Mouse (Mus musculus): ENCODE measurements around the gene Rest. TPM values are rescaled to one million over a fixed set of nuclear protein-coding genes. Genes with fewer than 3 reads are reported as not detected.
A peak's percentile ranks its signal among the peaks of the same experiment; 100 is the strongest.

Gene Rest
- polyA plus RNA-seq, 1 experiment from 2014 or later, result 39.2 TPM

- Histone ChIP-seq H3K9me3 (replicated peaks) (no peaks in the 10 kb centered on the region), H3K36me3 (no peaks in the 10 kb centered on the region), H3K9ac (no peak overlapping the region), H3K27me3 (no peaks in the 10 kb centered on the region), H3K4me2 (no peak overlapping the region), H3K27ac (no peak overlapping the region), H3K4me1 (peaks cover 13% of the 10 kb centered on the region), H3K4me3 (replicated peaks) (no peak overlapping the region)
- WGBS, result 75% methylated on average over 9 of the region's 9 CpGs
- no peak for ATAC-seq (replicated peaks; ENCODE audit: low FRiP score)
Measured at GRCm38 (mm10) chr5:77250083-77250482, 15.2 kb upstream of the Rest start.

- Histone ChIP-seq H3K9me3 (replicated peaks) (no peaks in the 10 kb centered on the region), H3K4me2 (no peak overlapping the region), H3K36me3 (no peaks in the 10 kb centered on the region), H3K4me1 (no peaks in the 10 kb centered on the region), H3K27ac (no peak overlapping the region), H3K27me3 (no peaks in the 10 kb centered on the region), H3K9ac (no peak overlapping the region), H3K4me3 (replicated peaks) (no peak overlapping the region)
- 38% methylated on average over 5 of the region's 5 CpGs for WGBS
- no peak for ATAC-seq (replicated peaks; ENCODE audit: low FRiP score)
Measured at GRCm38 (mm10) chr5:77251656-77252055, 13.6 kb upstream of the Rest start.

GRCm38 (mm10) chr5:77252115-77252827, 13.0 kb upstream of the Rest start:
- WGBS, result 61% methylated on average over 8 of the region's 8 CpGs
- no peaks in the 10 kb centered on the region for H3K36me3 ChIP-seq
- no peak overlapping the region for H3K27ac ChIP-seq
- no peaks in the 10 kb centered on the region for H3K4me1 ChIP-seq
- no peaks in the 10 kb centered on the region for H3K27me3 ChIP-seq
- no peaks in the 10 kb centered on the region for H3K9me3 ChIP-seq (replicated peaks)
- no peak for ATAC-seq (replicated peaks; ENCODE audit: low FRiP score)
- H3K9ac ChIP-seq, result no peak overlapping the region
- H3K4me3 ChIP-seq (replicated peaks), result no peak overlapping the region
- no peak overlapping the region for H3K4me2 ChIP-seq

DNA sequence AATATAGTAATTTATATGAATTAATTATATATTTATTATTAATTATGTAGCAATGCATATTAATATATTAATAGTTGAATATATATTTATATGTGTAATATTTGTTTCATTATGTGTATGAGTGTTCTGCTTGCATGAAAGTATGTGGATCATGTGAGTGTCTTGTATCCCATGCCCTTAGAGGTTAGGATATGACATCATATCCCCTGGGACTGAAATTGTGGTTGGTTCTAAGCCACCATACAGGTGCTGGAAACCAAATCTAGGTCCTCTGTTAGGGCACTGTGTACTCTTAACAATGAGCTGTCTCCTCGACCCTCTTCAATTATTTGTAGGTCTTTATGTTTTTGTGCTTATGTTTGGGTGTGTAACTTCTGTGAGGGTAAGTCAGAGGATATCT, 12.1 kb upstream of the Rest start:
- no peak for ATAC-seq (replicated peaks; ENCODE audit: low FRiP score)
- 86% methylated on average over 1 of the region's 1 CpGs for WGBS
- Histone ChIP-seq H3K4me2 (no peak overlapping the region), H3K27ac (no peak overlapping the region), H3K27me3 (no peaks in the 10 kb centered on the region), H3K4me3 (replicated peaks) (no peak overlapping the region), H3K4me1 (no peaks in the 10 kb centered on the region), H3K9ac (no peak overlapping the region), H3K36me3 (no peaks in the 10 kb centered on the region), H3K9me3 (replicated peaks) (no peaks in the 10 kb centered on the region)

DNA sequence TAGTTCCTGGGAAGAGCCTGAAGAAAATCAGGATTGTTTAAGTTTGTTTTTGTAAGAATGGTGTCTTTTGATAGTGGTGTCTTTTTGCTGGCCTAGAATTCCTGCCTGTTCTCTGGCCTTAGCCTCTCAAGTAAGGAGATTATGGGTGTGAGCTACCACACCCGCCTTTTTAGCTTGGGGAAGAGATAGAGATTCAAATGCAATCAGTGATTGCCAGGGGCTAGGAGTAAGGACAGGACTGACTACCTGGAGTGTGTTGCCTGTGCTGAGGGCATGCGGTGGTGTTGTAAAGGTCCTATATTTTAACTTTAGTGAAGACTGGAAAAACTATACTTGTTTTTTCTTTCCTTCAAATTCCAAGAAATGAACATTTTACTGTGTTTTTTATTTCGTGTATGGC, 10.9 kb upstream of the Rest start:
- ATAC-seq (replicated peaks; ENCODE audit: low FRiP score), result no peak
- no peak overlapping the region for H3K27ac ChIP-seq
- no peaks in the 10 kb centered on the region for H3K27me3 ChIP-seq
- WGBS, result 79% methylated on average over 3 of the region's 3 CpGs
- H3K36me3 ChIP-seq, result no peaks in the 10 kb centered on the region
- no peaks in the 10 kb centered on the region for H3K9me3 ChIP-seq (replicated peaks)
- no peak overlapping the region for H3K9ac ChIP-seq
- H3K4me2 ChIP-seq, result no peak overlapping the region
- H3K4me1 ChIP-seq, result no peaks in the 10 kb centered on the region
- H3K4me3 ChIP-seq (replicated peaks), result no peak overlapping the region

DNA sequence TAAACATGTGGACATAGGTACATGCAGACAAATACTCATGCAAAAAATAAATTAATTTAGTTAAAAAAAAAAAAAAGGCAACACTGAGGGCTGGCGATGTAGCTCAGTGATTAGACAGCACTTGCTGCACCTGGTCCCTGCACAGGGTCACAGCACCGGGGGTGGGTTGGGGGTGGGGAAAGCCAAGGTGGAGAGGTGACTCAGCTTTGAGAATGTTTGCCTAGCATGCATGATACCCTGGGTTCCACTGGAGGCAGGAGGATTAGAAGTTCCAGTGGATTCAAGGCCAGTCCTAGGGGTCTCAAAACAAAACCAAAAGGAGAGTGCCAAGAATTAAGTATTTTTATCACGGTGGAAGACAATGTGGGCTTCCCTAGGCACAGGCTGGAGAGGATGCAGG, 7.7 kb upstream of the Rest start:
- no peak overlapping the region for H3K4me3 ChIP-seq (replicated peaks)
- H3K4me2 ChIP-seq, result no peak overlapping the region
- no peaks in the 10 kb centered on the region for H3K36me3 ChIP-seq
- no peaks in the 10 kb centered on the region for H3K9me3 ChIP-seq (replicated peaks)
- ATAC-seq (replicated peaks; ENCODE audit: low FRiP score), result no peak; the same call in 1 of the 2 replicates
- no peak overlapping the region for H3K27ac ChIP-seq
- 0 out of 2 replicates have a peak, but pooled peaks cover 4% of the 10 kb centered on the region for H3K4me1 ChIP-seq
- 82% methylated on average over 3 of the region's 3 CpGs for WGBS
- H3K27me3 ChIP-seq, result no peaks in the 10 kb centered on the region
- no peak overlapping the region for H3K9ac ChIP-seq

GRCm38 (mm10) chr5:77259315-77259714, 6.0 kb upstream of the Rest start:
- Histone ChIP-seq H3K9me3 (replicated peaks) (no peaks in the 10 kb centered on the region), H3K27me3 (no peaks in the 10 kb centered on the region), H3K4me3 (replicated peaks) (no peak overlapping the region), H3K9ac (no peak overlapping the region), H3K36me3 (no peaks in the 10 kb centered on the region), H3K4me2 (no peak overlapping the region), H3K4me1 (0 out of 2 replicates have a peak, but pooled peaks cover 4% of the 10 kb centered on the region), H3K27ac (no peak overlapping the region)
- ATAC-seq (replicated peaks; ENCODE audit: low FRiP score), result no peak

DNA sequence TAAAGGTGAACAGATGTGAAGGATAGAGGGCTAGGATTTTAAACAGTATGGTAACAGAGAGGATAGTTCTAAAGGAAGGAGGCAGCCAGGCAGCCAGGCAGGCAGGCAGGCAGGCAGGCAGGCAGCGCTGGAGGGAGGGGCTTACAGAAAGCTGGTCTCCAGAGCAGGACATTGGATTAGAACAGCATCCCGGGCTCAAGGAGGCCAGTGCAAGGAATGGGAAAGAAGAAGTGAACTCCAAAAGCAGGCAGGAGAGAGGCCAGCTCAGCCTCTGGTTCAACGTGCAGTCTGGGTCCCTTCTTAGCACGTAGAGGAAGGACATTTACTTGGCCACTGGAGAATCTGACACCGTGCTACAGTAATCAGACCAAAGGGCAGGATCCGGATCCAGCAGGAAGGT, 5.2 kb upstream of the Rest start:
- peaks cover 9% of the 10 kb centered on the region for H3K4me1 ChIP-seq
- H3K27ac ChIP-seq, result no peak overlapping the region
- 34% methylated on average over 6 of the region's 6 CpGs for WGBS
- H3K9me3 ChIP-seq (replicated peaks), result no peaks in the 10 kb centered on the region
- no peak overlapping the region for H3K4me3 ChIP-seq (replicated peaks)
- no peaks in the 10 kb centered on the region for H3K36me3 ChIP-seq
- no peak overlapping the region for H3K4me2 ChIP-seq
- ATAC-seq (replicated peaks; ENCODE audit: low FRiP score), result no peak
- no peak overlapping the region for H3K9ac ChIP-seq
- H3K27me3 ChIP-seq, result no peaks in the 10 kb centered on the region

DNA sequence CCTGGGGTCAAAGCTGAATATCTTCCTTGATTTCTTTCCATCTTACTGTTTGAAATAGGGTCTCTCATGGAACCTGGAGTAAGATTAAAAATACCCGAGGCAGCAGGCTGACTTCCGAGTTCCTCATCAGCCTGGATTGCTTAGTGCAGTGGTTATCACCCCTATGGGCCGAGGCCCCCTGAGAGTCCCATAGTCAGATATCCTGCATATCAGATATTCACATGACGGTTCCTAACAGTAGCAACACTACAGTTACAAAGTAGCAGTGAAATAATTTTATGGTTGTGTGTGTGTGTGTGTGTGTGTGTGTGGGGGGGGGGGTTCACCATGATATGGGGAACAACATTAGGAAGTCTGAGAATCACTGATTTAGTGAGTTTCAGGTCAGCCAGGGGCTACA, 4.2 kb upstream of the Rest start:
- no peaks in the 10 kb centered on the region for H3K9me3 ChIP-seq (replicated peaks)
- 81% methylated on average over 4 of the region's 4 CpGs for WGBS
- no peak overlapping the region for H3K9ac ChIP-seq
- no peaks in the 10 kb centered on the region for H3K27me3 ChIP-seq
- no peak overlapping the region for H3K27ac ChIP-seq
- no peak overlapping the region for H3K4me2 ChIP-seq
- peaks cover 9% of the 10 kb centered on the region for H3K4me1 ChIP-seq
- ATAC-seq (replicated peaks; ENCODE audit: low FRiP score), result no peak
- H3K4me3 ChIP-seq (replicated peaks), result no peak overlapping the region
- no peaks in the 10 kb centered on the region for H3K36me3 ChIP-seq

GRCm38 (mm10) chr5:77262105-77262504, 3.2 kb upstream of the Rest start:
- no peak for ATAC-seq (replicated peaks; ENCODE audit: low FRiP score)
- peaks cover 9% of the 10 kb centered on the region for H3K4me1 ChIP-seq
- no peaks in the 10 kb centered on the region for H3K36me3 ChIP-seq
- H3K4me2 ChIP-seq, result no peak overlapping the region
- no peak overlapping the region for H3K4me3 ChIP-seq (replicated peaks)
- H3K27ac ChIP-seq, result no peak overlapping the region
- no peaks in the 10 kb centered on the region for H3K9me3 ChIP-seq (replicated peaks)
- H3K27me3 ChIP-seq, result no peaks in the 10 kb centered on the region
- H3K9ac ChIP-seq, result no peak overlapping the region
- 83% methylated on average over 5 of the region's 5 CpGs for WGBS

GRCm38 (mm10) chr5:77265671-77266065, 377 bp downstream of the Rest start:
- 0% methylated on average over 40 of the region's 53 CpGs for WGBS
- peak; percentile 94 for ATAC-seq (replicated peaks; ENCODE audit: low FRiP score)

GRCm38 (mm10) chr5:77266066-77266885, 985 bp downstream of the Rest start:
- H3K9ac ChIP-seq, result peak overlapping the region; percentile 88
- no peaks in the 10 kb centered on the region for H3K9me3 ChIP-seq (replicated peaks)
- peak overlapping the region; percentile 99 for H3K27ac ChIP-seq
- no peaks in the 10 kb centered on the region for H3K27me3 ChIP-seq
- peaks cover 35% of the 10 kb centered on the region for H3K36me3 ChIP-seq
- peaks cover 26% of the 10 kb centered on the region for H3K4me1 ChIP-seq
- WGBS, result 1% methylated on average over 70 of the region's 87 CpGs
- H3K4me2 ChIP-seq, result peak overlapping the region; percentile 68
- peak; percentile 73 for ATAC-seq (replicated peaks; ENCODE audit: low FRiP score)
- H3K4me3 ChIP-seq (replicated peaks), result peak overlapping the region; percentile 94

More at GRCm38 (mm10) chr5:77265671-77266065, 377 bp downstream of the Rest start:
- peaks cover 29% of the 10 kb centered on the region for H3K36me3 ChIP-seq
- H3K4me2 ChIP-seq, result peak overlapping the region; percentile 68
- no peaks in the 10 kb centered on the region for H3K27me3 ChIP-seq
- peak overlapping the region; percentile 99 for H3K27ac ChIP-seq
- H3K9ac ChIP-seq, result peak overlapping the region; percentile 88
- no peaks in the 10 kb centered on the region for H3K9me3 ChIP-seq (replicated peaks)
- H3K4me1 ChIP-seq, result peaks cover 26% of the 10 kb centered on the region
- H3K4me3 ChIP-seq (replicated peaks), result peak overlapping the region; percentile 94

All from kidney, embryonic 15.5 days (tissue).